Mouse (Mus musculus) neural tube, embryonic 15.5 days (tissue): ENCODE measurements around the gene Kmt5a. TPM values are rescaled to one million over a fixed set of nuclear protein-coding genes. Genes with fewer than 3 reads are reported as not detected.
"Not testable (repeated sequence)": the region's sequence is repeated elsewhere in the genome, so short reads cannot be mapped to it uniquely, and the experiment has no call there.

Experiments
- ATAC-seq: fragments of 200-750 bp; cut with Nextera tagmentation; 2 replicates; pipeline ENCODE4 v1.8.0; 2017; ENCODE audit warnings: mild to moderate bottlenecking, moderate TSS enrichment, moderate library complexity; ENCODE audit not compliant: low FRiP score
- H3K27ac ChIP-seq: fragments of 300-500 bp; sonication (generic); replicated peaks from 2 replicates; pipeline ENCODE4 v1.5.1; 2015; ENCODE audit warnings: mild to moderate bottlenecking, inconsistent platforms
- H3K27me3 ChIP-seq: fragments of 300-500 bp; sonication (generic); replicated peaks from 2 replicates; pipeline ENCODE4 v1.6.1; 2015; ENCODE audit warnings: inconsistent platforms
- H3K36me3 ChIP-seq: fragments of 300-500 bp; sonication (generic); 2 replicates; pipeline ENCODE4 v1.6.1; 2015; ENCODE audit warnings: inconsistent platforms
- H3K4me1 ChIP-seq: fragments of 300-500 bp; sonication (generic); 2 replicates; pipeline ENCODE4 v1.6.1; 2015; ENCODE audit warnings: inconsistent platforms
- H3K4me2 ChIP-seq: fragments of 300-500 bp; sonication (generic); 2 replicates; pipeline ENCODE4 v1.6.1; 2015; ENCODE audit warnings: inconsistent platforms, mild to moderate bottlenecking, moderate library complexity
- H3K4me3 ChIP-seq: fragments of 300-500 bp; sonication (generic); replicated peaks from 2 replicates; pipeline ENCODE4 v1.5.1; 2015; ENCODE audit warnings: mild to moderate bottlenecking, inconsistent platforms
- H3K9ac ChIP-seq: fragments of 300-500 bp; sonication (generic); replicated peaks from 2 replicates; pipeline ENCODE4 v1.6.1; 2015; ENCODE audit warnings: mild to moderate bottlenecking, inconsistent platforms
- H3K9me3 ChIP-seq: fragments of 300-500 bp; sonication (generic); replicated peaks from 2 replicates; pipeline ENCODE4 v1.6.1; 2016; ENCODE audit warnings: inconsistent platforms
- WGBS: fragments of 180-500 bp; shearing (Covaris S2); methylation state at CpG from one replicate; pipeline ENCODE4 v1.1.7; 2015; ENCODE audit warnings: mixed read lengths; 5-methylcytosine and 5-hydroxymethylcytosine counted together
- polyA plus RNA-seq: library from polyadenylated mRNA; unstranded; fragments of >200 nt; fragmentation: Nextera tagmentation; extraction: Ambion mirVana; gene quantifications from 2 replicates; pipeline ENCODE4 v1.2.1, GENCODE M21; 2015

The Kmt5a gene
- polyA plus RNA-seq, 1 experiment from 2014 or later = 30.8 TPM

GRCm38 (mm10) chr5:124491732-124492131, 52.0 kb downstream of the Kmt5a start:
- Histone ChIP-seq H3K4me1 (no peaks in the 10 kb centered on the region), H3K9me3 (no peaks in the 10 kb centered on the region), H3K27ac (no peak overlapping the region), H3K9ac (no peak overlapping the region), H3K4me3 (no peak overlapping the region), H3K4me2 (no peak overlapping the region), H3K27me3 (no peaks in the 10 kb centered on the region), H3K36me3 (peaks cover 40% of the 10 kb centered on the region)
- 87% methylated on average over 4 of the region's 4 CpGs for WGBS
- ATAC-seq = no peak

GRCm38 (mm10) chr5:124492618-124493017, 52.9 kb downstream of the Kmt5a start:
- Histone ChIP-seq H3K4me1 (no peaks in the 10 kb centered on the region), H3K9me3 (no peaks in the 10 kb centered on the region), H3K4me3 (no peak overlapping the region), H3K4me2 (no peak overlapping the region), H3K27ac (no peak overlapping the region), H3K9ac (no peak overlapping the region), H3K36me3 (peaks cover 42% of the 10 kb centered on the region), H3K27me3 (no peaks in the 10 kb centered on the region)
- 89% methylated on average over 4 of the region's 4 CpGs for WGBS
- ATAC-seq = no peak

GRCm38 (mm10) chr5:124493455-124493854, 53.7 kb downstream of the Kmt5a start:
- no peak for ATAC-seq
- H3K9me3 ChIP-seq = no peaks in the 10 kb centered on the region
- no peak overlapping the region for H3K4me2 ChIP-seq
- no peak overlapping the region for H3K4me3 ChIP-seq
- no peak overlapping the region for H3K9ac ChIP-seq
- no peaks in the 10 kb centered on the region for H3K27me3 ChIP-seq
- H3K27ac ChIP-seq = no peak overlapping the region
- WGBS = 88% methylated on average over 11 of the region's 11 CpGs
- H3K4me1 ChIP-seq = no peaks in the 10 kb centered on the region
- H3K36me3 ChIP-seq = peaks cover 42% of the 10 kb centered on the region

- Histone ChIP-seq H3K27ac (no peak overlapping the region), H3K9me3 (no peaks in the 10 kb centered on the region), H3K4me1 (no peaks in the 10 kb centered on the region), H3K4me3 (no peak overlapping the region), H3K4me2 (no peak overlapping the region), H3K27me3 (no peaks in the 10 kb centered on the region), H3K36me3 (peaks cover 45% of the 10 kb centered on the region), H3K9ac (no peak overlapping the region)
- WGBS = 57% methylated on average over 7 of the region's 7 CpGs
- no peak for ATAC-seq
Observed at GRCm38 (mm10) chr5:124495547-124495946, 55.8 kb downstream of the Kmt5a start.

- H3K9ac ChIP-seq = no peak overlapping the region
- no peaks in the 10 kb centered on the region for H3K4me1 ChIP-seq
- H3K36me3 ChIP-seq = peaks cover 45% of the 10 kb centered on the region
- no peak overlapping the region for H3K27ac ChIP-seq
- H3K4me3 ChIP-seq = no peak overlapping the region
- no peaks in the 10 kb centered on the region for H3K27me3 ChIP-seq
- H3K9me3 ChIP-seq = no peaks in the 10 kb centered on the region
- WGBS = 78% methylated on average over 15 of the region's 15 CpGs
- ATAC-seq = no peak
- no peak overlapping the region for H3K4me2 ChIP-seq
Observed at GRCm38 (mm10) chr5:124496614-124497514, 57.1 kb downstream of the Kmt5a start.

- Histone ChIP-seq H3K9ac (no peak overlapping the region), H3K36me3 (peaks cover 44% of the 10 kb centered on the region), H3K27me3 (no peaks in the 10 kb centered on the region), H3K4me1 (no peaks in the 10 kb centered on the region), H3K4me3 (no peak overlapping the region), H3K27ac (no peak overlapping the region), H3K9me3 (no peaks in the 10 kb centered on the region), H3K4me2 (no peak overlapping the region)
- 80% methylated on average over 9 of the region's 9 CpGs for WGBS
- no peak for ATAC-seq
Observed at GRCm38 (mm10) chr5:124498221-124498876, 58.6 kb downstream of the Kmt5a start.

GRCm38 (mm10) chr5:124499001-124499400, 59.3 kb downstream of the Kmt5a start:
- Histone ChIP-seq H3K4me2 (no peak overlapping the region), H3K4me1 (no peaks in the 10 kb centered on the region), H3K36me3 (peaks cover 45% of the 10 kb centered on the region), H3K9ac (no peak overlapping the region), H3K4me3 (no peak overlapping the region), H3K27ac (no peak overlapping the region), H3K27me3 (no peaks in the 10 kb centered on the region), H3K9me3 (no peaks in the 10 kb centered on the region)
- ATAC-seq = no peak
- WGBS = 18% methylated on average over 5 of the region's 5 CpGs

- not testable (repeated sequence) for H3K4me1 ChIP-seq, H3K4me3 ChIP-seq, ATAC-seq, H3K4me2 ChIP-seq, H3K27me3 ChIP-seq, H3K27ac ChIP-seq, H3K9me3 ChIP-seq, H3K9ac ChIP-seq
- 84% methylated on average over 2 of the region's 4 CpGs for WGBS
- peaks cover 45% of the 10 kb centered on the region for H3K36me3 ChIP-seq
Observed at GRCm38 (mm10) chr5:124500037-124500436, 60.3 kb downstream of the Kmt5a start.

GRCm38 (mm10) chr5:124500573-124500972, 60.8 kb downstream of the Kmt5a start:
- 91% methylated on average over 3 of the region's 3 CpGs for WGBS
- no peak overlapping the region for H3K9ac ChIP-seq
- H3K27me3 ChIP-seq = no peaks in the 10 kb centered on the region
- H3K9me3 ChIP-seq = no peaks in the 10 kb centered on the region
- H3K4me2 ChIP-seq = no peak overlapping the region
- no peaks in the 10 kb centered on the region for H3K4me1 ChIP-seq
- H3K36me3 ChIP-seq = peaks cover 41% of the 10 kb centered on the region
- no peak overlapping the region for H3K27ac ChIP-seq
- no peak overlapping the region for H3K4me3 ChIP-seq
- no peak for ATAC-seq

GRCm38 (mm10) chr5:124501541-124501940, 61.8 kb downstream of the Kmt5a start:
- peaks cover 39% of the 10 kb centered on the region for H3K36me3 ChIP-seq
- H3K4me3 ChIP-seq = no peak overlapping the region
- no peak for ATAC-seq
- H3K4me1 ChIP-seq = no peaks in the 10 kb centered on the region
- WGBS = 95% methylated on average over 10 of the region's 10 CpGs
- H3K9me3 ChIP-seq = no peaks in the 10 kb centered on the region
- no peak overlapping the region for H3K27ac ChIP-seq
- H3K9ac ChIP-seq = no peak overlapping the region
- H3K4me2 ChIP-seq = no peak overlapping the region
- no peaks in the 10 kb centered on the region for H3K27me3 ChIP-seq

GRCm38 (mm10) chr5:124503742-124504141, 64.0 kb downstream of the Kmt5a start:
- peaks cover 5% of the 10 kb centered on the region; the same call in 1 of the 2 replicates for H3K4me1 ChIP-seq
- no peak overlapping the region for H3K4me3 ChIP-seq
- H3K9me3 ChIP-seq = no peaks in the 10 kb centered on the region
- peaks cover 37% of the 10 kb centered on the region for H3K36me3 ChIP-seq
- H3K27ac ChIP-seq = no peak overlapping the region
- ATAC-seq = no peak
- H3K27me3 ChIP-seq = no peaks in the 10 kb centered on the region
- 71% methylated on average over 14 of the region's 14 CpGs for WGBS
- H3K9ac ChIP-seq = no peak overlapping the region
- no peak overlapping the region for H3K4me2 ChIP-seq

- H3K4me1 ChIP-seq = peaks cover 5% of the 10 kb centered on the region; the same call in 1 of the 2 replicates
- H3K36me3 ChIP-seq = peaks cover 40% of the 10 kb centered on the region
- ATAC-seq = no peak
- no peak overlapping the region for H3K9ac ChIP-seq
- no peaks in the 10 kb centered on the region for H3K27me3 ChIP-seq
- WGBS = 93% methylated on average over 4 of the region's 4 CpGs
- H3K9me3 ChIP-seq = no peaks in the 10 kb centered on the region
- H3K4me3 ChIP-seq = no peak overlapping the region
- no peak overlapping the region for H3K27ac ChIP-seq
- H3K4me2 ChIP-seq = no peak overlapping the region
Observed at GRCm38 (mm10) chr5:124505235-124505634, 65.5 kb downstream of the Kmt5a start.
